Mouse (Mus musculus) E14TG2a.4 (cell line): ENCODE measurements around the gene Igf2bp3.

ENCODE experiments used
- H3K27me3 ChIP-seq: 2 replicates; pipeline ENCODE4 v1.6.1; 2014; ENCODE audit warnings: low read length, control low read depth; ENCODE audit not compliant: insufficient read depth
- H3K36me3 ChIP-seq: 2 replicates; pipeline ENCODE4 v1.6.1; 2014; ENCODE audit warnings: low read length, control low read depth; ENCODE audit not compliant: insufficient read depth
- H3K4me1 ChIP-seq: replicated peaks from 2 replicates; pipeline ENCODE4 v1.6.1; 2014; ENCODE audit warnings: low read depth, low read length, control low read depth
- H3K4me3 ChIP-seq: replicated peaks from 2 replicates; pipeline ENCODE4 v1.5.1; 2014; ENCODE audit warnings: mild to moderate bottlenecking, low read length
- H3K9me3 ChIP-seq: 2 replicates; pipeline ENCODE4 v1.6.1; 2014; ENCODE audit warnings: low read length, control low read depth
- CTCF ChIP-seq: conservative IDR thresholded peaks from 2 replicates; pipeline ENCODE4 v1.5.1; 2014; ENCODE audit warnings: low read length
- NANOG ChIP-seq: IDR thresholded peaks from 2 replicates; pipeline ENCODE4 v1.6.1; 2014; ENCODE audit warnings: borderline replicate concordance, low read length, mixed read lengths
- POU5F1 ChIP-seq: IDR thresholded peaks from 2 replicates; pipeline ENCODE4 v1.6.1; 2014; ENCODE audit warnings: low read length, borderline replicate concordance

The Igf2bp3 gene

GRCm38 (mm10) chr6:49048395-49048794, 166.4 kb downstream of the Igf2bp3 start:
- TF ChIP-seq POU5F1 (no peak), CTCF (no peak), NANOG (no peak)
- no peaks in the 10 kb centered on the region for H3K9me3 ChIP-seq
- H3K36me3 ChIP-seq: no peaks in the 10 kb centered on the region
- H3K4me1 ChIP-seq: peaks cover 24% of the 10 kb centered on the region
- H3K4me3 ChIP-seq: no peak overlapping the region
- H3K27me3 ChIP-seq: 0 out of 2 replicates have a peak, but pooled peaks cover 3% of the 10 kb centered on the region

- Histone ChIP-seq H3K27me3 (0 out of 2 replicates have a peak, but pooled peaks cover 3% of the 10 kb centered on the region), H3K9me3 (no peaks in the 10 kb centered on the region), H3K36me3 (no peaks in the 10 kb centered on the region), H3K4me1 (peaks cover 26% of the 10 kb centered on the region), H3K4me3 (no peak overlapping the region)
- TF ChIP-seq POU5F1 (no peak), NANOG (no peak), CTCF (no peak)
Observed at GRCm38 (mm10) chr6:49047848-49048247, 166.9 kb downstream of the Igf2bp3 start.

DNA sequence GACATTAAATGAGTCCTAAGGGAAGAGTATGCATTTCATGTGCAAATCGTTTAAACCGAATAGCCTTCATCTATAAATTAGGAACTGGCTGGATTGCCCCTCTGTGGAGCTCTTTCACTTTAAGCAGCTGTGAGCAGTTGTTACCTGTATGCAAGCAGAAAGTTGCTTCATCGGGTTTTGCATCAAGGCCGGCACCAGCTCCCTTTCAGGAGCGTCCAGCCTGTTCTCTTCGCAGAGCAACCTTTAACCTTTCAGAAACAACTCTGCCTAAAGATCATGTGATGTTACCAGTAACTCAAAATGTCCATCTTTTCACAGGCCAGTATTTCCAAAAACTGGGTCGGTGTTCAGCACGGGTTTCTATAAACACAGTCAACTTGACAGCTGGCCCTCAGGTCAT, 167.8 kb downstream of the Igf2bp3 start:
- Histone ChIP-seq H3K4me1 (peaks cover 30% of the 10 kb centered on the region), H3K36me3 (no peaks in the 10 kb centered on the region), H3K27me3 (0 out of 2 replicates have a peak, but pooled peaks cover 3% of the 10 kb centered on the region), H3K9me3 (no peaks in the 10 kb centered on the region), H3K4me3 (no peak overlapping the region)
- no peak for TF ChIP-seq CTCF
- TF ChIP-seq POU5F1: no peak
- TF ChIP-seq NANOG: no peak

DNA sequence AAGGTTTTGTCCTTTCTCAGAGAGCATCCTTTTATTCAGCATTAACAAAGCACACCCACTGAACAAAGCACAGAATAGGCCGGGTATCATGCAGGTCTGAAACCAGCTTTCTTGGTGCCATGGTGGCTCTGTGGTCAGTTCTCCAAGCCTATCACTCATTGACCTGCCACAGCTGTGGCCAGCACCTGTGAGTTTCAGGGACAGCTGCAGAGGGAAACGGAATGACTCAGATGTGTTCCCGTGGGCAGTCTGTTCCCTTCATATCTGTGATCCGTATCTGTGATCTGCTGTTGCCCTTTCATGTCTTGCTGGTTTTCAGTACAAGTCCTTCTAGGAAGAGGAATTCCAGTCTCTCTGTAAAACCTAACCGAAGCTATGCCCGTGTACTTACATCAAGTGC, 168.3 kb downstream of the Igf2bp3 start:
- TF ChIP-seq NANOG: no peak
- no peak for TF ChIP-seq POU5F1
- H3K36me3 ChIP-seq: no peaks in the 10 kb centered on the region
- H3K4me3 ChIP-seq: no peak overlapping the region
- peaks cover 30% of the 10 kb centered on the region for H3K4me1 ChIP-seq
- no peaks in the 10 kb centered on the region for H3K9me3 ChIP-seq
- H3K27me3 ChIP-seq: 0 out of 2 replicates have a peak, but pooled peaks cover 3% of the 10 kb centered on the region

GRCm38 (mm10) chr6:49039470-49040180, 175.1 kb downstream of the Igf2bp3 start:
- Histone ChIP-seq H3K9me3 (no peaks in the 10 kb centered on the region), H3K36me3 (no peaks in the 10 kb centered on the region), H3K4me3 (no peak overlapping the region), H3K27me3 (peaks cover 39% of the 10 kb centered on the region), H3K4me1 (peaks cover 34% of the 10 kb centered on the region)
- TF ChIP-seq POU5F1 (no peak), NANOG (no peak), CTCF (peak; percentile 84)

DNA sequence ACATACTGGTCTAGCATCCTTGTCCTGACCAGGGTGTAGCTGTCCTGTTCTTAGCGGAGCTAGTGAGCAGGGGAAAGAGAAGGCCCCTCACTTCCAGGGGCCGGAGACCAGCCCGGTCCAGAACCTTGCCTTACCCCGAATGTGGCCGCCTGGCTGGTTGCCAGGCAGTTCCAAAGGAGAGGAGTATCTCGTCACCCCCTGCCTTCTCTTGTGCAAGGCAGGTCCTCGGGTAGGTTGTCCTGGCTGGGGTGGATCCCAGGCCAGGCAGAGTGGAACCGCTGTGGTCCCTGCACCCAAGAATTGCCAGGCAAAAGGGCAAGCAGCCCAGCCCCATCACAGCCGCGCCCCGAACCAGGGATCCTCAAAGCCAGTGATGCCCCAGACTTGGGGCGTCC, 177.5 kb downstream of the Igf2bp3 start:
- H3K36me3 ChIP-seq: no peaks in the 10 kb centered on the region
- H3K9me3 ChIP-seq: no peaks in the 10 kb centered on the region
- H3K4me1 ChIP-seq: peaks cover 27% of the 10 kb centered on the region
- H3K27me3 ChIP-seq: peaks cover 42% of the 10 kb centered on the region
- TF ChIP-seq POU5F1 (no peak), NANOG (no peak), CTCF (no peak)
- peak overlapping the region; percentile 72 for H3K4me3 ChIP-seq

GRCm38 (mm10) chr6:49036275-49037267, 178.2 kb downstream of the Igf2bp3 start, which contains the start of gene Gpnmb:
Gene Gpnmb (plus strand): TSS chr6:49036546.
- Histone ChIP-seq H3K9me3 (no peaks in the 10 kb centered on the region), H3K4me3 (peak within 1 kb of the TSS; percentile 72), H3K36me3 (no peaks in the 10 kb centered on the region), H3K4me1 (peaks cover 27% of the 10 kb centered on the region), H3K27me3 (peaks cover 42% of the 10 kb centered on the region)
- no peak for TF ChIP-seq POU5F1
- TF ChIP-seq CTCF: no peak
- no peak for TF ChIP-seq NANOG
